Mouse (Mus musculus): ENCODE results near the gene Pilrb2.
"Not testable (repeated sequence)": the region's sequence is repeated elsewhere in the genome, so short reads cannot be mapped to it uniquely, and the experiment has no call there.

DNA sequence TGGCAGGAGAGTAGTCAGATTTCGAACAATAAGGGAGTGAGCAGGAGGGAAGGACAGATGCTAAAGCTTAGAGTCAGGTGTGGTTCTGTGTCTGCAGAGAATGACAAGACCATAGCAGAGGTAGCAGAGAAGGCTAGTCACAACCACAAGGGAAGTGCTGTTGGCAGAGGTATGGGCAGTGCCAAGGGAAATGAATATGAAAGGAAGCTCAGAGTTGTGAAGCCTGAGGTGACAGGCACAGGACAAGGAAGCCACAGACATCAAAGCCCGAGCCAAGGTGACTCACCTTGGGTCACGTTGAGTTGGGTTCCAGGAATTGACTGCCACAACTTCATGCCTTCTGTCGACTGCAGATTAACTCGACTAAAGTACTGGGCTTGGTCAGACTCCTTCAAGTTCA lies 14.7 kb downstream of the Pilrb2 start:
- TF ChIP-seq CTCF (IDR thresholded peaks at IDR 0.05; ENCODE audit: extremely low read depth, insufficient read depth, insufficient read length, insufficient replicate concordance); POLR2A (IDR thresholded peaks at IDR 0.05; ENCODE audit: low read depth, low read length): not testable (repeated sequence)

All from spleen, adult 2 months (tissue).